Mouse (Mus musculus): Measurements from ENCODE around the gene Fgr.
A peak's percentile ranks its signal among the peaks of the same experiment; 100 is the strongest.
"Not testable (repeated sequence)": the region's sequence is repeated elsewhere in the genome, so short reads cannot be mapped to it uniquely, and the experiment has no call there.

The Fgr gene

GRCm38 (mm10) chr4:132983664-132984512 lies 10.0 kb downstream of the Fgr start:
- DNase-seq (ENCODE audit: low spot score in 2 of 2) = no peak

- DNase-seq (ENCODE audit: low spot score in 2 of 2) = no peak
Measured at GRCm38 (mm10) chr4:132988581-132989355, 14.9 kb downstream of the Fgr start.

- no peak for DNase-seq (ENCODE audit: low spot score in 2 of 2)
Measured at GRCm38 (mm10) chr4:132993553-132993952, 19.7 kb downstream of the Fgr start.

GRCm38 (mm10) chr4:132997469-132998237 lies 23.8 kb downstream of the Fgr start:
- DNase-seq (ENCODE audit: low spot score in 2 of 2) = no peak

GRCm38 (mm10) chr4:133002896-133003295 lies 29.0 kb downstream of the Fgr start:
- DNase-seq (ENCODE audit: low spot score in 2 of 2) = no peak

GRCm38 (mm10) chr4:133003316-133004018 lies 29.6 kb downstream of the Fgr start:
- DNase-seq (ENCODE audit: low spot score in 2 of 2) = no peak

GRCm38 (mm10) chr4:133005233-133005632 lies 31.3 kb downstream of the Fgr start:
- peak in 1 of 2 experiments; percentile 78 for DNase-seq (ENCODE audit: low spot score in 2 of 2)

GRCm38 (mm10) chr4:133005885-133006451 lies 32.1 kb downstream of the Fgr start:
- DNase-seq (ENCODE audit: low spot score in 2 of 2) = not testable (repeated sequence)

- no peak for DNase-seq (ENCODE audit: low spot score in 2 of 2)
Measured at GRCm38 (mm10) chr4:133007513-133008380, 33.9 kb downstream of the Fgr start.

- DNase-seq (ENCODE audit: low spot score in 2 of 2) = no peak
Measured at GRCm38 (mm10) chr4:133009131-133009530, 35.2 kb downstream of the Fgr start.

GRCm38 (mm10) chr4:133009676-133010075 lies 35.8 kb downstream of the Fgr start:
- no peak for DNase-seq (ENCODE audit: low spot score in 2 of 2)

- no peak for DNase-seq (ENCODE audit: low spot score in 2 of 2)
Measured at GRCm38 (mm10) chr4:133010611-133011010, 36.7 kb downstream of the Fgr start.

GRCm38 (mm10) chr4:133011028-133011820 lies 37.3 kb downstream of the Fgr start, which contains the start of gene Ahdc1:
Gene Ahdc1 (plus strand): TSS chr4:133011260.
- DNase-seq (ENCODE audit: low spot score in 2 of 2) = peak; percentile 80 to 94

- no peak for DNase-seq (ENCODE audit: low spot score in 2 of 2)
Measured at GRCm38 (mm10) chr4:133011821-133012775, 38.2 kb downstream of the Fgr start.

GRCm38 (mm10) chr4:133012776-133013265 lies 38.9 kb downstream of the Fgr start:
- DNase-seq (ENCODE audit: low spot score in 2 of 2) = no peak

- DNase-seq (ENCODE audit: low spot score in 2 of 2) = no peak
Measured at GRCm38 (mm10) chr4:133013266-133013891, 39.5 kb downstream of the Fgr start.

GRCm38 (mm10) chr4:133014088-133014487 lies 40.2 kb downstream of the Fgr start:
- DNase-seq (ENCODE audit: low spot score in 2 of 2) = no peak

Data from left cerebral cortex, adult 9 months (tissue).